Mouse (Mus musculus) ES-Bruce4 (cell line): ENCODE data around the gene Plcd3. TPM values are rescaled to one million over a fixed set of nuclear protein-coding genes. Genes with fewer than 3 reads are reported as not detected.

ENCODE experiments used
- H3K27ac ChIP-seq: 2 replicates; pipeline ENCODE4 v1.5.1; 2012; ENCODE audit warnings: low read length, inconsistent platforms; ENCODE audit not compliant: insufficient read depth
- H3K27me3 ChIP-seq: 2 replicates; pipeline ENCODE4 v1.6.1; 2012; ENCODE audit warnings: mild to moderate bottlenecking, low read length, inconsistent platforms; ENCODE audit not compliant: control insufficient read depth, poor library complexity, insufficient read depth, severe bottlenecking
- H3K36me3 ChIP-seq: 2 replicates; pipeline ENCODE4 v1.6.1; 2012; ENCODE audit warnings: inconsistent platforms, mild to moderate bottlenecking, low read length, moderate library complexity; ENCODE audit not compliant: control insufficient read depth, poor library complexity, insufficient read depth, severe bottlenecking
- H3K4me1 ChIP-seq: one replicate; pipeline ENCODE4 v1.8.1; 2011; ENCODE audit warnings: low read length; ENCODE audit not compliant: control insufficient read depth, insufficient read depth
- H3K4me3 ChIP-seq: 2 replicates; pipeline ENCODE4 v1.5.1; 2011; ENCODE audit warnings: low read depth, mild to moderate bottlenecking, low read length
- H3K9ac ChIP-seq: 2 replicates; pipeline ENCODE4 v1.6.1; 2012; ENCODE audit warnings: low read depth, mild to moderate bottlenecking, inconsistent platforms; ENCODE audit not compliant: poor library complexity, severe bottlenecking
- H3K9me3 ChIP-seq: replicated peaks from 2 replicates; pipeline ENCODE4 v1.6.1; 2012; ENCODE audit warnings: mild to moderate bottlenecking, low read length, inconsistent platforms; ENCODE audit not compliant: control insufficient read depth, poor library complexity, insufficient read depth, severe bottlenecking
- CTCF ChIP-seq: IDR thresholded peaks from one replicate; pipeline ENCODE4 v1.8.1; 2011; ENCODE audit warnings: low read depth, low read length
- EP300 ChIP-seq: IDR thresholded peaks from 2 replicates; pipeline ENCODE4 v1.6.1; 2011; ENCODE audit warnings: low read depth, low read length; ENCODE audit not compliant: insufficient read depth
- POLR2A ChIP-seq: IDR thresholded peaks from one replicate; pipeline ENCODE4 v1.8.1; 2011; ENCODE audit warnings: low read length; ENCODE audit not compliant: insufficient read depth
- polyA plus RNA-seq: library from polyadenylated mRNA; stranded (reverse); fragments of >200 nt; gene quantifications from 2 replicates; pipeline ENCODE4 v1.2.4, GENCODE M21; 2011; ENCODE audit warnings: low read depth; ENCODE audit not compliant: missing spikeins, insufficient read depth, insufficient read length

Gene Plcd3
- polyA plus RNA-seq, 1 experiment: 14.7 TPM

DNA sequence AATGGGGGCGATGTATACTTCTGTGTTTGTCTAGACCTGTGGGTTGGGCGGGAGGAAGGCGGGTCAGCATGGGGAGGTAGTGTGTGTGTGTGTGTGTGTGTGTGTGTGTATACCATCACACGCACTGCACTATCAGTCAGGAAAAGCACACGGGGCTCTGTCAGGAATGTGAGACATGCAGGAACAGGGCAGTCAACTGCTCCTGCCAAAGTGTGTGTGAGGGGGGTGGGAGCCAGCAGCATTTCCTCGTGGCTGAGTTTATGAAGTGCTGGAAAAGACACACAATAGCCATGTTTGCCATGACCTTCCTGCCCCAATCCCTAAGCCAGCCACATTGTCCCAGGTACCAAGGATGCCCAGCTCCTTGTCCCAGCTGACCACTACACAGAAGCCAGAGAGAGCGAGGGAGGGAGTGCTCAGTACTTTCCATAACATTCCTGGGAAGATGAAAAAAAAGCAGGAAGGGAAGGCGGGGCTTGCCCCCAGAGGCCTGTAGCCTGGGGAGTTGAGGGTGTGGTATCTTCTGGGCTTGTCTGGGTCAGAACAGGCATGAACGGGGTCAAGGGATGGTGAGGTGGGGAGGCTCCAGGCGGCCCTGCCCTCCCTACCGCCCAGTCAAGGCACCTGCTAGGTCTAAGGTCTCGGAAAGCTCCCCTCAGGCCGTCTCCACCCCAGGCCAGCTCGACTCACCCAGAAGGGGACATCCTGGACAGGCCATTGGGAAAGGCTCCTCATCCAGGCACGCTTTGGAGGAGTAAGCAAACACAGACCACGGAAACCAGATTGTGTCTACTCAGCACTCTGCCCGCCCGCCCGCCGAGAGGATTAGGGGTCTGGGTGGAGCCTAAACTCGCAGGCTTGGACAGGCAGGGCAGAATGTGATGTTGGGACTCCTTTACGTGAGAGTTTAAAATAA is 4.2 kb downstream of the Plcd3 start:
- H3K36me3 ChIP-seq: no peaks in the 10 kb centered on the region
- 0 out of 2 replicates have a peak overlapping the region, but pooled peaks have one; percentile 3 for H3K4me3 ChIP-seq
- H3K9ac ChIP-seq: peak overlapping the region; percentile 24; the same call in 1 of the 2 replicates
- H3K4me1 ChIP-seq: peaks cover 12% of the 10 kb centered on the region
- H3K9me3 ChIP-seq: no peaks in the 10 kb centered on the region
- no peak for TF ChIP-seq EP300
- TF ChIP-seq POLR2A: no peak
- TF ChIP-seq CTCF: no peak
- no peaks in the 10 kb centered on the region for H3K27me3 ChIP-seq
- H3K27ac ChIP-seq: peak overlapping the region; percentile 26

DNA sequence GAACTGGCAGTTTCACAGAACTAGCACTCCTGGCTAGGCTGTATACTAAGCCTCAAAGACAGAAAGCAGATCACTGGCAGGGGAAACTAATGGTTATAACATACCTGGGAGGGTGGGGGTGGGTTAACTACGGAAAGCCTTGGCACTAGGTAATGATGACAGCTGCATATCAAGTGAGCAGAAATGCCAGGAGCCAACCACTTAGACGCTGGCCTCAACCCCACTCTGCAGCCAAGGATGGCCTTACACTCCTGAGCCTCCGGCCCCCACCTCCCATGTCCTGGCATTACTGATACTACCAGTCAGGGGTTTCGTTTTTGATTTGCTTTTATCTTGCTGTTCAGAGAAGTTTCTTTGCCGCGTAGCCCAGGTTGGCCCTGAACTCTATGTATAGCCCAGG is 5.7 kb downstream of the Plcd3 start:
- TF ChIP-seq EP300 (no peak), CTCF (no peak), POLR2A (no peak)
- H3K9me3 ChIP-seq: no peaks in the 10 kb centered on the region
- H3K36me3 ChIP-seq: no peaks in the 10 kb centered on the region
- H3K9ac ChIP-seq: no peak overlapping the region
- peaks cover 12% of the 10 kb centered on the region for H3K4me1 ChIP-seq
- 0 out of 2 replicates have a peak overlapping the region, but pooled peaks have one; percentile 12 for H3K27ac ChIP-seq
- H3K4me3 ChIP-seq: no peak overlapping the region
- H3K27me3 ChIP-seq: no peaks in the 10 kb centered on the region

DNA sequence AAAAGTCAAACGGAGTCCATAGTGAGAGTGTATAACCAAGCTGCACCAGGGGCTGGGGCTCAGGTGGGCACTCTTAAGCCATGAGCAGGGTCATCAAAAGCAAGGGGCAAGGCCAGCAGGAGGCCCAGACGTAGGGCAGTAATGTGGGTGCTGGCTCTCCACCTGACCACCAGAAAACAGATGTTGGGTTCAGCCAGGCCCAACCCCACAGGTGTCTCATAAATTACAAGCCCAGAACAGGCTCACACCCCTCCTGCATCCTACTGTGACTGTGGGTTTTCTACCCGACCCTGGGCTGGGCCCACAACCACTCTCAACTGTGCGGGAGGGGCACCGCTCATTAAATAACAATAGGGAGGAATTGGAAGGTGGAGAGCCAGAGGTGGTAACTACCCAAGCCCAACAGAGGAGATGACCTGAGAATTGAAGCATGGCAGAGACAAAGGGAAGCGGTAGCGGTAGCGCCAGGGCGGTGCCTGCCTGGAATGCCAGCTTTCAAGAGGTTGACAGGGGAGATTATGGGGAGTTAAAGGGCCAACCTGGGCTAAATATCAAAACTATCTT is 6.3 kb downstream of the Plcd3 start:
- H3K27ac ChIP-seq: peak overlapping the region; percentile 74
- TF ChIP-seq EP300 (0 out of 2 replicates have a peak, but pooled peaks have one; percentile 32), POLR2A (no peak), CTCF (no peak)
- no peaks in the 10 kb centered on the region for H3K9me3 ChIP-seq
- H3K9ac ChIP-seq: peak overlapping the region; percentile 30
- no peak overlapping the region for H3K4me3 ChIP-seq
- no peaks in the 10 kb centered on the region for H3K36me3 ChIP-seq
- H3K27me3 ChIP-seq: no peaks in the 10 kb centered on the region
- peaks cover 12% of the 10 kb centered on the region for H3K4me1 ChIP-seq

DNA sequence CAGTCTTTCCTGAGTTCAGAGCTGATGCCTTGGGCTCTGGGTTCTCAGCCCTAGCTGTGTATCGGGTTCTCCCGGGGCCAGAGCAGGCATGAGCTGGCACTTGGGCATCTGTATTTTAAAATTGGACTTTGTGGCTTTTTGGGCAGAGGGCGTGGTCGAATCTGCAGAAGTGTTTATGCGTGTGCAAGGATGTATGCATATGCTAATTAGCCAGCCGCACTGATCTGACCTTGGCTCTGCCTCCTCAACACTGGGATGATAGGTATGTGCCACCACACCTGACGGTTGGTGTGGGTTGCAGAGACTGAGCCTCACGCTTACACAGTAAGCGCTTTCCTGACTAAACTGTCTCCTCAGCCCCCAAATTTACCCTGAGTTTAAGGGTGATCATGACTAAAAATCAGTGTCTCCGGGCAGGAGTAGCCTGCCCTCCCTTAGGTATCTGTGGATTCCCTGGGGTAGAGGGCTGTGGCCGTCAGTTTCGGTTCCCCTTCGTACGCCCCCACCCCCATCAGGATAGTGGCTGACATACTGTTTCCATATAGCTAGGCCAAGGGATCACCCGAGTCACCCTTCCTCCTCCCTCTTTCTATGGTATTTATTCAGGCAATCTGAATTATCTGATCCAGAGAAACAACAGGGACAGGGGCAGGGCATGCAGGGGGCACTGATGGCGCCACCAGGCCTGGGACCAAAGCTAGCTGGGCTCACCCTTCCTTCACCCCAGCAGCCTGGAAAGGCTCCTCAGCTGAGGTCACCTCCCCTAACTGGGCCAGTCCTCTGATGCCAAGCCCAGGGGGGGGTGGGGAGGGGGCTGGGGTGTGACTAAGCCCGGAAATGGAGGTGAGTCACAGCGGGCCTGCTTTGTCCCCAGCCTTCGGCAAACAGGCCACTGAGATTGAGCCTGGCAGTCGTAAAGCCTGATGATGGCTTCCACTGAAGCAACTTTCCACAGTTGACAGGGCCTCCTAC is 7.3 kb downstream of the Plcd3 start:
- peak overlapping the region; percentile 74 for H3K27ac ChIP-seq
- H3K27me3 ChIP-seq: no peaks in the 10 kb centered on the region
- H3K9ac ChIP-seq: peak overlapping the region; percentile 30
- H3K4me1 ChIP-seq: peaks cover 12% of the 10 kb centered on the region
- H3K4me3 ChIP-seq: no peak overlapping the region
- H3K36me3 ChIP-seq: no peaks in the 10 kb centered on the region
- H3K9me3 ChIP-seq: no peaks in the 10 kb centered on the region
- TF ChIP-seq CTCF (no peak), EP300 (peak; percentile 65; the same call in 1 of the 2 replicates)

DNA sequence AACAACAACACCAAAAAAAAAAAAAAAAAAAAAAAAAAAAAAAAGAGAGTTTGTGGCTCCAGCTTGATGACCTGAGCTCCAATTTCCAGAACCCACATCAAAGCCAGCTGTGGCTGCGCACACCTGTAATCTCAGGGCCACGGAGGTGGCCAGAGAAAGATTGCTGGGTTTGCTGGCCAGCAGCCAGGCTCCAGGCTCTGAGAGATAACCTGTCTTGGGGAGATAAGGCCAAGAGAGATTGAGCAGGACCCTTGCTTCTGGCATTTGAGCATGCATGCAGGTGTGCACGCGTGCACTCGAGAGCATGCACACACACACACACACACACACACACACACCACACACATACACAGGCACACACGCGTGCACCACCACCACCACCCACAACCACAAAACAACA is 8.2 kb downstream of the Plcd3 start:
- no peak overlapping the region for H3K4me3 ChIP-seq
- H3K9ac ChIP-seq: no peak overlapping the region
- no peaks in the 10 kb centered on the region for H3K9me3 ChIP-seq
- TF ChIP-seq CTCF (no peak), POLR2A (no peak), EP300 (no peak)
- H3K4me1 ChIP-seq: peaks cover 12% of the 10 kb centered on the region
- no peak overlapping the region for H3K27ac ChIP-seq
- no peaks in the 10 kb centered on the region for H3K36me3 ChIP-seq
- no peaks in the 10 kb centered on the region for H3K27me3 ChIP-seq
